Mouse (Mus musculus) bone marrow, adult 2 months (tissue): ENCODE data around the gene Trim72. TPM values are rescaled to one million over a fixed set of nuclear protein-coding genes. Genes with fewer than 3 reads are reported as not detected.
A peak's percentile ranks its signal among the peaks of the same experiment; 100 is the strongest.

Experiments
- H3K27ac ChIP-seq: fragments of 200-500 bp; 2 replicates; pipeline ENCODE4 v1.5.1; 2012; ENCODE audit warnings: low read depth, mild to moderate bottlenecking, control low read depth, inconsistent platforms, low read length; ENCODE audit not compliant: control insufficient read depth, poor library complexity, insufficient read depth
- H3K4me1 ChIP-seq: fragments of 200-500 bp; 2 replicates; pipeline ENCODE4 v1.6.1; 2011; ENCODE audit warnings: low read length; ENCODE audit not compliant: control insufficient read depth, insufficient read depth
- H3K4me3 ChIP-seq: fragments of 200-500 bp; replicated peaks from 2 replicates; pipeline ENCODE3; 2011; ENCODE audit warnings: mild to moderate bottlenecking, low read depth, low read length, control low read depth; ENCODE audit not compliant: control insufficient read depth
- CTCF ChIP-seq: fragments of 200-500 bp; IDR thresholded peaks from 2 replicates; pipeline ENCODE4 v1.5.1; 2011; ENCODE audit warnings: low read length, control low read depth; ENCODE audit not compliant: control insufficient read depth, insufficient read depth
- POLR2A ChIP-seq: fragments of 200-500 bp; IDR thresholded peaks from 2 replicates; pipeline ENCODE4 v1.6.1; 2011; ENCODE audit warnings: low read depth, mild to moderate bottlenecking, control low read depth, low read length, borderline replicate concordance; ENCODE audit not compliant: control insufficient read depth
- WGBS: fragments of 180-500 bp; shearing (Covaris S2); methylation state at CpG from one replicate; pipeline ENCODE4 v1.1.7; 2018; 5-methylcytosine and 5-hydroxymethylcytosine counted together
- polyA plus RNA-seq: library from polyadenylated mRNA; stranded (reverse); fragments of >200 nt; gene quantifications from 2 replicates; pipeline ENCODE4 v1.2.4, GENCODE M21; 2011; ENCODE audit warnings: low replicate concordance; ENCODE audit not compliant: missing spikeins, insufficient read depth, insufficient read length

Trim72 gene
- polyA plus RNA-seq, 1 experiment, result 1.1 TPM

GRCm38 (mm10) chr7:128056917-128057444 lies 53.2 kb downstream of the Trim72 start:
- Histone ChIP-seq H3K4me3 (no peak overlapping the region), H3K4me1 (peaks cover 10% of the 10 kb centered on the region), H3K27ac (no peak overlapping the region)
- TF ChIP-seq POLR2A (no peak), CTCF (no peak)
- 52% methylated on average over 3 of the region's 3 CpGs for WGBS

GRCm38 (mm10) chr7:128057860-128058259 lies 54.1 kb downstream of the Trim72 start:
- H3K4me3 ChIP-seq, result no peak overlapping the region
- 78% methylated on average over 8 of the region's 8 CpGs for WGBS
- H3K27ac ChIP-seq, result peak overlapping the region; percentile 87; the same call in 1 of the 2 replicates
- peaks cover 10% of the 10 kb centered on the region for H3K4me1 ChIP-seq
- TF ChIP-seq POLR2A, result no peak
- no peak for TF ChIP-seq CTCF

GRCm38 (mm10) chr7:128058576-128058975 lies 54.8 kb downstream of the Trim72 start:
- H3K4me1 ChIP-seq, result peaks cover 8% of the 10 kb centered on the region
- TF ChIP-seq POLR2A (peak; percentile 49; the same call in 1 of the 2 replicates), CTCF (no peak)
- peak overlapping the region; percentile 87 for H3K27ac ChIP-seq
- 4% methylated on average over 7 of the region's 7 CpGs for WGBS
- H3K4me3 ChIP-seq, result no peak overlapping the region

- Histone ChIP-seq H3K4me3 (no peak overlapping the region), H3K4me1 (peaks cover 8% of the 10 kb centered on the region), H3K27ac (peak overlapping the region; percentile 70)
- 14% methylated on average over 4 of the region's 4 CpGs for WGBS
- TF ChIP-seq CTCF, result no peak
Observed at GRCm38 (mm10) chr7:128059091-128059490, 55.3 kb downstream of the Trim72 start.

Other genes starting within 250 kb of the Trim72 start
- 7.6 and 14.6 TPM in 2 replicates for gene Orai3, start 234.1 kb upstream of the Trim72 start, polyA plus RNA-seq
- gene Setd1a, start 227.3 kb upstream of the Trim72 start, polyA plus RNA-seq, result 24.2 and 36.3 TPM in 2 replicates
- gene Gm49388, start 218.3 kb upstream of the Trim72 start, polyA plus RNA-seq, result 0.75 TPM in 1 of 2 replicates, not detected in the other
- 13.3 and 23.4 TPM in 2 replicates for gene Hsd3b7, start 203.3 kb upstream of the Trim72 start, polyA plus RNA-seq
- 246 and 342 TPM in 2 replicates for gene Stx4a, start 179.7 kb upstream of the Trim72 start, polyA plus RNA-seq
- gene Stx1b, start 179.4 kb upstream of the Trim72 start, polyA plus RNA-seq, result 1.1 and 1.8 TPM in 2 replicates
- gene Zfp646, start 127.7 kb upstream of the Trim72 start, polyA plus RNA-seq, result 15.9 and 24.7 TPM in 2 replicates
- 4.0 and 8.3 TPM in 2 replicates for gene Zfp668, start 127.1 kb upstream of the Trim72 start, polyA plus RNA-seq
- gene Prss53, start 113.0 kb upstream of the Trim72 start, polyA plus RNA-seq, result 1.6 TPM in 1 of 2 replicates, not detected in the other
- not detected in 2 replicates for gene Gm21974, start 108.5 kb upstream of the Trim72 start, polyA plus RNA-seq
- 15.1 and 22.3 TPM in 2 replicates for gene Vkorc1, start 108.3 kb upstream of the Trim72 start, polyA plus RNA-seq
- 42.4 and 66.8 TPM in 2 replicates for gene Bckdk, start 99.9 kb upstream of the Trim72 start, polyA plus RNA-seq
- gene Kat8, start 91.4 kb upstream of the Trim72 start, polyA plus RNA-seq, result 14.5 and 15.7 TPM in 2 replicates
- 1.8 TPM in 1 of 2 replicates, not detected in the other for gene Prss8, start 73.8 kb upstream of the Trim72 start, polyA plus RNA-seq
- gene Prss36, start 57.2 kb upstream of the Trim72 start, polyA plus RNA-seq, result 1.3 and 4.3 TPM in 2 replicates
- 627 and 763 TPM in 2 replicates for gene Fus, start 36.5 kb upstream of the Trim72 start, polyA plus RNA-seq
- gene Pycard, start 10.1 kb upstream of the Trim72 start, polyA plus RNA-seq, result 17.7 and 19.9 TPM in 2 replicates
- gene Itgam, start 58.7 kb downstream of the Trim72 start, polyA plus RNA-seq, result 15.4 and 60.8 TPM in 2 replicates
- gene Gm49368, start 58.7 kb downstream of the Trim72 start, polyA plus RNA-seq, result 8.2 and 16.7 TPM in 2 replicates
- gene Itgax, start 125.6 kb downstream of the Trim72 start, polyA plus RNA-seq, result 1.2 and 9.5 TPM in 2 replicates
- 5.9 and 9.8 TPM in 2 replicates for gene Itgad, start 150.4 kb downstream of the Trim72 start, polyA plus RNA-seq
- gene Cox6a2, start 202.4 kb downstream of the Trim72 start, polyA plus RNA-seq, result 8.4 TPM in 1 of 2 replicates, not detected in the other
- 8.9 and 13.8 TPM in 2 replicates for gene Armc5, start 233.4 kb downstream of the Trim72 start, polyA plus RNA-seq
- 1.3 and 4.7 TPM in 2 replicates for gene 9130023H24Rik, start 234.1 kb downstream of the Trim72 start, polyA plus RNA-seq
- 13.9 and 22.2 TPM in 2 replicates for gene Tgfb1i1, start 242.9 kb downstream of the Trim72 start, polyA plus RNA-seq